Mouse (Mus musculus) ovary, adult 10 weeks (tissue): ENCODE measurements around the gene Hyal6. TPM values are rescaled to one million over a fixed set of nuclear protein-coding genes. Genes with fewer than 3 reads are reported as not detected.

Source experiments
- polyA plus RNA-seq: library from polyadenylated mRNA; stranded (reverse); fragments of 350-450 nt; fragmentation: Illumina TruSeq; extraction: RNeasy Lipid Tissue Mini Kit (QIAGEN cat#74804); gene quantifications from one replicate; pipeline ENCODE4 v1.2.3, GENCODE M21; 2014

Gene Hyal6
- polyA plus RNA-seq = not detected

DNA sequence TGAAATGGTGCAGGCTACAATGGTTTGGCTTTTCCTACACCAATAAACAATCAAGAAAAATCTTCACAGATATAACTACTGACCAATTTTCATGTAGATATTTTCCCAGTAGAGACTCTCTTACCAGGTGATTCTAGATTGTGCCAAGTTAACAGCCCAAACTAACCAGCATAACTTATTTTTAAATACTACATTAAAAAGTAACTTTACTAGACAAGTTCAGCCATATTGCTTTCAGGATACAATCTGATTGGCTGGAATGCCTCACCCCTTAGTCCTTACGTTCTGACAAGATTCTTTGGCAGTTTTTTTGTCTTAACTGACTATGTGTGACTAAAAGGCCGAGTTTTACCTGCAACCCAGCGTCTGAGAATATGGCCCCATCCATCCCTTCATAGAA lies at the start of gene Hyal6:
TSS of gene Hyal6 (plus strand) at position 301 of the 400 bp plus-strand sequence.

DNA sequence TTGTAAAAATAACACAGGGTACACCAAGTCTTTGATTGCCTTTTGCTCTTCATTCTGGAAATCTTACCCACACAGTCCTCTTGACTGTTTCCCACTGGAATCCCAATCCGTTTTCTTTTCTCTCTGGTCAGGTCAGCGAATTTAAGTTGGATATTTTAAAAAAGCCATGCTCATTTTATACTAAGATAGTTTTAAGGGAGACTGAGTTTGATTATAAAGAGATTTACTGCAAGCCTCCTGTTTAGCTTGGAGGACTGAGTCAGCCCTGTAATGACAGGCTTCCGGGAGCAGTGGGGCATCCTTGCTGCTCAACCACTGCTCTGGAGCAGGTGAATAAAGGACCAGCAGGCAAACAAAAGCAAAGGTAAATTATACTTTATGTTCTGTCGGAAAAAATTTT lies 15.0 kb downstream of the Hyal6 start, which contains the start of gene Hyal4:
TSS of gene Hyal4 (plus strand) at position 301 of the 400 bp plus-strand sequence.

DNA sequence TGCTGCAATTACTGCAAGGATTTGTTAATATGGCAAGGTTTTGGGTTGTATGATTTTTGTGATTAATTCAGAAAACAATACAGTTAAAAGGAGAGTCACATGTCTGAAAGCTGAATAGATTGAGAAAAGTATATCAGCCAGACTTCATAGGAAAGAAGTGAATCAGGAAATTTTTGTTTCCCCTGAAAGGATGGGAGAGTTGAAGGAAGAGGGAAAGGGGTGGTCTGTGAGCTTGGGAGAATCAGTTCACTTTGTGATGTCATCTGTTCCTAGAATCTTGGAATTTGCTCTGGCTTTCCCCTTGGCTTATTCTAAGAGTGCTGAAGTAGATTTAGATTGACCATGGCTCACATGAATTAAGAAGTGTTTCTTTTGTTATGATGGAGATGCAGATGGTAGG lies 57.8 kb downstream of the Hyal6 start, which contains the start of gene Spam1:
TSS of gene Spam1 (plus strand) at position 301 of the 400 bp plus-strand sequence.

Other genes starting within 250 kb of the Hyal6 start
- 4.2 TPM for gene Iqub, start 218.2 kb upstream of the Hyal6 start, polyA plus RNA-seq
- 163 TPM for gene Ndufa5, start 205.2 kb upstream of the Hyal6 start, polyA plus RNA-seq
- gene Asb15, start 205.1 kb upstream of the Hyal6 start, polyA plus RNA-seq = not detected
- not detected for gene Lmod2, start 135.5 kb upstream of the Hyal6 start, polyA plus RNA-seq
- gene Wasl, start 68.2 kb upstream of the Hyal6 start, polyA plus RNA-seq = 186 TPM
- not detected for gene Hyal4, start 15.1 kb downstream of the Hyal6 start, polyA plus RNA-seq
- 1.3 TPM for gene Spam1, start 57.9 kb downstream of the Hyal6 start, polyA plus RNA-seq
- not detected for gene Hyal5, start 124.8 kb downstream of the Hyal6 start, polyA plus RNA-seq
- gene Tmem229a, start 223.1 kb downstream of the Hyal6 start, polyA plus RNA-seq = 1.5 TPM